In the genomic region with DNA sequence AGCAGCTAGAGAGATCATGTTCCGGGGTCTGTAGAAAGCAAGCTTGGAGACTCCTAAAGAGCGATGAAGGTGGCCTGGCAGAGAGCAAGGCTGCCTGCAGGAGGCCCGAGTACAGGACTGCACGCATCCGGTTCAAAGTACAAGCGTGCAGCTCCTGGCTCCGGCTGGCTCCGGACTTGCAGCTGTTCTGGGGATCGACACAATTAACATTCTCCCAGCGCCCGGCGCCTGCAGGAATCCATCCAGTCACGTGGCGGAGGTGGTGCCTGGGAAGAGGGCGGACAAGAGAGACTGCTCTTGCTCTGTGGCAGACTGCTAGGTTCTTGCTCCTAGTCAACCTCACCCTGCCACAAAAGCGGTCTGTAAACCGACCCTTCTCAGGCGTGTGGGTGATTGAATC, we compare ENCODE assay signal across 8 mouse cellular contexts.
DNase-seq lines count a peak whose midpoint lies in the region; ATAC-seq and TF ChIP-seq lines count a peak whose summit lies in the region.

No protein-coding gene starts in this region.

- H3K36me3 ChIP-seq in forebrain, postnatal 0 days (ENCODE audit: insufficient read depth), result no peaks in the 10 kb centered on the region
- H3K36me3 ChIP-seq in liver, embryonic 14.5 days (replicated peaks; ENCODE audit: control insufficient read depth, insufficient read depth, low read depth), result no peaks in the 10 kb centered on the region
- no peaks in the 10 kb centered on the region for H3K36me3 ChIP-seq in neural tube, embryonic 15.5 days

- intact Hi-C loops in heart, postnatal 25 days (cut with DNase I), result no loop called here

- TF ChIP-seq CTCF in forebrain, postnatal 0 days (IDR thresholded peaks at IDR 0.05; ENCODE audit: low read depth), result peak; percentile 40; the same call in 1 of the 2 replicates
- peak; percentile 34; the same call in 1 of the 2 replicates for TF ChIP-seq CTCF in liver, embryonic 14.5 days (IDR thresholded peaks at IDR 0.05; ENCODE audit: low read depth)

- peak; percentile 90 for ATAC-seq in forebrain, postnatal 0 days
- peak; percentile 36 for ATAC-seq in liver, embryonic 14.5 days (ENCODE audit: insufficient read depth)
- ATAC-seq in neural tube, embryonic 15.5 days (ENCODE audit: low FRiP score), result peak; percentile 78

- TF ChIP-seq EP300 in liver, embryonic 14.5 days (IDR thresholded peaks at IDR 0.05; ENCODE audit: low read depth), result no peak

- no peaks in the 10 kb centered on the region for H3K9me3 ChIP-seq in forebrain, postnatal 0 days (ENCODE audit: low read length)
- H3K9me3 ChIP-seq in liver, embryonic 14.5 days (ENCODE audit: control insufficient read depth, low read length), result no peaks in the 10 kb centered on the region
- H3K9me3 ChIP-seq in neural tube, embryonic 15.5 days (replicated peaks), result no peaks in the 10 kb centered on the region

- H3K27me3 ChIP-seq in forebrain, postnatal 0 days (ENCODE audit: insufficient read depth, low read length), result no peaks in the 10 kb centered on the region
- H3K27me3 ChIP-seq in liver, embryonic 14.5 days (ENCODE audit: control insufficient read depth, insufficient read depth, low read length), result no peaks in the 10 kb centered on the region
- no peaks in the 10 kb centered on the region; the same call in 1 of the 2 replicates for H3K27me3 ChIP-seq in neural tube, embryonic 15.5 days (replicated peaks)

- 3% methylated on average over 18 of the region's 18 CpGs for WGBS in forebrain, postnatal 0 days
- 17% methylated on average over 18 of the region's 18 CpGs for WGBS in liver, embryonic 14.5 days (ENCODE audit: insufficient replicate concordance)
- WGBS in neural tube, embryonic 15.5 days, result 2% methylated on average over 18 of the region's 18 CpGs

- peak overlapping the region; percentile 79 for H3K27ac ChIP-seq in forebrain, postnatal 0 days (ENCODE audit: low read depth, low read length)
- no peak overlapping the region for H3K27ac ChIP-seq in liver, embryonic 14.5 days
- H3K27ac ChIP-seq in neural tube, embryonic 15.5 days (replicated peaks), result peak overlapping the region; percentile 73

- DNase-seq in urinary bladder, adult 18-20 months (ENCODE audit: low spot score in 2 of 2), result peak; percentile 61 to 76
- DNase-seq in urinary bladder, postnatal 10 days (ENCODE audit: low spot score), result no peak
- DNase-seq in forebrain, postnatal 0 days, result peak; percentile 76
- peak; percentile 78 for DNase-seq in heart, postnatal 25 days (ENCODE audit: low spot score)
- DNase-seq in layer of hippocampus, adult 11-12 months (ENCODE audit: low spot score), result peak; percentile 83
- DNase-seq in liver, embryonic 14.5 days (ENCODE audit: low read depth in 3 of 3, low spot score in 3 of 3), result peak in 2 of 3 experiments; percentile 23 to 25
- DNase-seq in thymus, postnatal 36 days, result peak; percentile 10 to 19

- peaks cover 12% of the 10 kb centered on the region for H3K4me1 ChIP-seq in forebrain, postnatal 0 days (ENCODE audit: insufficient read depth)
- H3K4me1 ChIP-seq in liver, embryonic 14.5 days (replicated peaks; ENCODE audit: control insufficient read depth in 2 of 2, insufficient read depth in 2 of 2, low read length in 1 of 2), result peaks cover 11 to 31% of the 10 kb centered on the region in 2 experiments
- H3K4me1 ChIP-seq in neural tube, embryonic 15.5 days, result peaks cover 38% of the 10 kb centered on the region

- no peak overlapping the region; the same call in 1 of the 2 replicates for H3K4me3 ChIP-seq in forebrain, postnatal 0 days (ENCODE audit: low read depth, low read length)
- H3K4me3 ChIP-seq in liver, embryonic 14.5 days (ENCODE audit: insufficient read depth in 1 of 2, low read depth in 2 of 2, low read length in 2 of 2), result no peak overlapping the region
- 0 out of 2 replicates have a peak overlapping the region, but pooled peaks have one; percentile 20 for H3K4me3 ChIP-seq in neural tube, embryonic 15.5 days (replicated peaks)

- H3K9ac ChIP-seq in forebrain, postnatal 0 days, result peak overlapping the region; percentile 36
- H3K9ac ChIP-seq in liver, embryonic 14.5 days (replicated peaks), result no peak overlapping the region
- peak overlapping the region; percentile 29; the same call in 1 of the 2 replicates for H3K9ac ChIP-seq in neural tube, embryonic 15.5 days (replicated peaks)

- H3K4me2 ChIP-seq in forebrain, postnatal 0 days (ENCODE audit: low read depth), result peak overlapping the region; percentile 34
- H3K4me2 ChIP-seq in liver, embryonic 14.5 days (ENCODE audit: low read depth), result peak overlapping the region; percentile 44
- peak overlapping the region; percentile 56 for H3K4me2 ChIP-seq in neural tube, embryonic 15.5 days

Comparison
In these comparisons a context has a peak if more than half of its experiments do, and no peak if none do; other contexts are left out.
1. ATAC-seq: peak in every context shown above with its lines; median percentile 90 in forebrain, postnatal 0 days; 78 in neural tube, embryonic 15.5 days; 36 in liver, embryonic 14.5 days.